Comparison of ENCODE assay signal across 9 mouse cellular contexts in genomic region chr13:33934743-33935142, GRCm38 (mm10). TPM values are rescaled to one million over a fixed set of nuclear protein-coding genes. Genes with fewer than 3 reads are reported as not detected.
DNase-seq lines count a peak whose midpoint lies in the region; ATAC-seq lines count a peak whose summit lies in the region.
"Had no signal": no experiment of that assay in that cellular context is flagged by ENCODE, and none has a peak within 500 bp of the region (broad histone marks: within the 10 kb centered on the region; RNA-seq: fewer than 3 reads in every experiment).

No protein-coding gene starts in this region.

- no peak overlapping the region for H3K27ac ChIP-seq in embryonic facial prominence, embryonic 12.5 days
- peak overlapping the region; percentile 85 for H3K27ac ChIP-seq in intestine, embryonic 15.5 days
- H3K27ac ChIP-seq in neural tube, embryonic 13.5 days (replicated peaks): no peak overlapping the region

- peaks cover 65% of the 10 kb centered on the region for H3K4me1 ChIP-seq in megakaryocyte, embryonic 14.5 days
- peaks cover 10% of the 10 kb centered on the region; the same call in 1 of the 2 replicates for H3K4me1 ChIP-seq in embryonic facial prominence, embryonic 12.5 days
- peaks cover 7% of the 10 kb centered on the region for H3K4me1 ChIP-seq in intestine, embryonic 15.5 days (replicated peaks)
- H3K4me1 ChIP-seq in neural tube, embryonic 13.5 days (replicated peaks): peaks cover 15% of the 10 kb centered on the region; the same call in 1 of the 2 replicates

- H3K27me3 ChIP-seq in megakaryocyte, embryonic 14.5 days (replicated peaks): no peaks in the 10 kb centered on the region
- H3K27me3 ChIP-seq in embryonic facial prominence, embryonic 12.5 days: no peaks in the 10 kb centered on the region
- no peaks in the 10 kb centered on the region for H3K27me3 ChIP-seq in intestine, embryonic 15.5 days (replicated peaks)
- H3K27me3 ChIP-seq in neural tube, embryonic 13.5 days: peaks cover 6% of the 10 kb centered on the region; the same call in 1 of the 2 replicates

- no peaks in the 10 kb centered on the region for H3K9me3 ChIP-seq in megakaryocyte, embryonic 14.5 days
- no peaks in the 10 kb centered on the region for H3K9me3 ChIP-seq in embryonic facial prominence, embryonic 12.5 days
- H3K9me3 ChIP-seq in intestine, embryonic 15.5 days: no peaks in the 10 kb centered on the region
- no peaks in the 10 kb centered on the region for H3K9me3 ChIP-seq in neural tube, embryonic 13.5 days

- peaks cover 38% of the 10 kb centered on the region for H3K36me3 ChIP-seq in megakaryocyte, embryonic 14.5 days (replicated peaks; ENCODE audit: low read length)
- H3K36me3 ChIP-seq in embryonic facial prominence, embryonic 12.5 days: no peaks in the 10 kb centered on the region
- H3K36me3 ChIP-seq in intestine, embryonic 15.5 days: peaks cover 7% of the 10 kb centered on the region
- no peaks in the 10 kb centered on the region for H3K36me3 ChIP-seq in neural tube, embryonic 13.5 days

- no peak for ATAC-seq in megakaryocyte, adult 5-6 weeks (ENCODE audit: poor library complexity, severe bottlenecking)
- ATAC-seq in embryonic facial prominence, embryonic 12.5 days (ENCODE audit: insufficient number of reproducible peaks, insufficient read depth, low FRiP score, low TSS enrichment): no peak
- peak; percentile 69 for ATAC-seq in intestine, embryonic 15.5 days
- 0 out of 2 replicates have a peak, but pooled peaks have one; percentile 33 for ATAC-seq in neural tube, embryonic 13.5 days (ENCODE audit: low read depth)
- no peak for ATAC-seq in CD4-positive, CD25-positive, alpha-beta regulatory T cell, adult 4 months

- H3K9ac ChIP-seq in embryonic facial prominence, embryonic 12.5 days: no peak overlapping the region
- H3K9ac ChIP-seq in intestine, embryonic 15.5 days: 0 out of 2 replicates have a peak overlapping the region, but pooled peaks have one; percentile 80
- H3K9ac ChIP-seq in neural tube, embryonic 13.5 days: no peak overlapping the region

- peak overlapping the region; percentile 95 for H3K4me3 ChIP-seq in megakaryocyte, embryonic 14.5 days (replicated peaks)
- H3K4me3 ChIP-seq in embryonic facial prominence, embryonic 12.5 days: 0 out of 2 replicates have a peak overlapping the region, but pooled peaks have one; percentile 64
- H3K4me3 ChIP-seq in intestine, embryonic 15.5 days (replicated peaks): peak overlapping the region; percentile 68
- H3K4me3 ChIP-seq in neural tube, embryonic 13.5 days: peak overlapping the region; percentile 56; the same call in 1 of the 2 replicates

- WGBS in embryonic facial prominence, embryonic 12.5 days: 55% methylated on average over 6 of the region's 6 CpGs
- WGBS in intestine, embryonic 15.5 days: 47% methylated on average over 6 of the region's 6 CpGs
- WGBS in neural tube, embryonic 13.5 days: 79% methylated on average over 6 of the region's 6 CpGs

- peak overlapping the region; percentile 86 for H3K4me2 ChIP-seq in embryonic facial prominence, embryonic 12.5 days (replicated peaks)
- peak overlapping the region; percentile 79 for H3K4me2 ChIP-seq in intestine, embryonic 15.5 days (replicated peaks)
- H3K4me2 ChIP-seq in neural tube, embryonic 13.5 days: peak overlapping the region; percentile 84

- DNase-seq in cerebellum, adult 8-10 months: no peak
- no peak for DNase-seq in right cerebral cortex, postnatal 4 days

RNA-seq across cellular contexts. Expression of gene Serpinb6c, which starts 29.2 kb away (rescaled TPM):
- not detected in 2 replicates for polyA plus RNA-seq in megakaryocyte, embryonic 14.5 days (2012; ENCODE audit: insufficient read depth, low replicate concordance)
- not detected in 2 replicates for total RNA-seq in megakaryocyte, adult 5-6 weeks (2015)
- not detected in 2 replicates for total RNA-seq in megakaryocyte, adult 5-6 weeks (2017)
- polyA plus RNA-seq in embryonic facial prominence, embryonic 12.5 days (2016; fragmentation: Nextera tagmentation; extraction: Ambion mirVana): 0.34 and 0.42 TPM in 2 replicates
- not detected in 2 replicates for polyA plus RNA-seq in intestine, embryonic 15.5 days (2015; fragmentation: Nextera tagmentation; extraction: Ambion mirVana)
- 0.30 and 0.67 TPM in 2 replicates for polyA plus RNA-seq in neural tube, embryonic 13.5 days (2015; fragmentation: Nextera tagmentation; extraction: Ambion mirVana)
- polyA plus RNA-seq in CD4-positive, CD25-positive, alpha-beta regulatory T cell, adult 4 months (2017; shearing (Covaris generic)): under 1 TPM in 1 of 2 experiments, not detected in 1; 0.48 TPM
- polyA plus RNA-seq: spleen, adult 2 months had no signal

RNA-seq across cellular contexts. Expression of gene Nqo2, which starts 29.7 kb away (rescaled TPM):
- 2.6 TPM in 1 of 2 replicates, not detected in the other for polyA plus RNA-seq in megakaryocyte, embryonic 14.5 days (2012; ENCODE audit: insufficient read depth, low replicate concordance)
- total RNA-seq in megakaryocyte, adult 5-6 weeks (2015): 93.7 and 94.6 TPM in 2 replicates
- 77.5 and 81.5 TPM in 2 replicates for total RNA-seq in megakaryocyte, adult 5-6 weeks (2017)
- 15.5 and 15.8 TPM in 2 replicates for polyA plus RNA-seq in embryonic facial prominence, embryonic 12.5 days (2016; fragmentation: Nextera tagmentation; extraction: Ambion mirVana)
- polyA plus RNA-seq in intestine, embryonic 15.5 days (2015; fragmentation: Nextera tagmentation; extraction: Ambion mirVana): 40.5 and 43.3 TPM in 2 replicates
- 11.8 and 16.3 TPM in 2 replicates for polyA plus RNA-seq in neural tube, embryonic 13.5 days (2015; fragmentation: Nextera tagmentation; extraction: Ambion mirVana)
- polyA plus RNA-seq in CD4-positive, CD25-positive, alpha-beta regulatory T cell, adult 4 months (2017; shearing (Covaris generic)): 1 to 10 TPM; 6.9 to 9.8 TPM

Comparison
In these comparisons a context has a peak if more than half of its experiments do, and no peak if none do; other contexts are left out.
1. ATAC-seq: peak in intestine, embryonic 15.5 days (single experiment) and neural tube, embryonic 13.5 days (single experiment); none in megakaryocyte, adult 5-6 weeks (single experiment), embryonic facial prominence, embryonic 12.5 days (single experiment) and CD4-positive, CD25-positive, alpha-beta regulatory T cell, adult 4 months (single experiment).
2. Peak in every context shown above with its lines, with median percentiles within 50 percentile points of each other: H3K4me3 ChIP-seq and H3K4me2 ChIP-seq.